Comparison of ENCODE assay signal across 7 mouse cellular contexts in the genomic region with DNA sequence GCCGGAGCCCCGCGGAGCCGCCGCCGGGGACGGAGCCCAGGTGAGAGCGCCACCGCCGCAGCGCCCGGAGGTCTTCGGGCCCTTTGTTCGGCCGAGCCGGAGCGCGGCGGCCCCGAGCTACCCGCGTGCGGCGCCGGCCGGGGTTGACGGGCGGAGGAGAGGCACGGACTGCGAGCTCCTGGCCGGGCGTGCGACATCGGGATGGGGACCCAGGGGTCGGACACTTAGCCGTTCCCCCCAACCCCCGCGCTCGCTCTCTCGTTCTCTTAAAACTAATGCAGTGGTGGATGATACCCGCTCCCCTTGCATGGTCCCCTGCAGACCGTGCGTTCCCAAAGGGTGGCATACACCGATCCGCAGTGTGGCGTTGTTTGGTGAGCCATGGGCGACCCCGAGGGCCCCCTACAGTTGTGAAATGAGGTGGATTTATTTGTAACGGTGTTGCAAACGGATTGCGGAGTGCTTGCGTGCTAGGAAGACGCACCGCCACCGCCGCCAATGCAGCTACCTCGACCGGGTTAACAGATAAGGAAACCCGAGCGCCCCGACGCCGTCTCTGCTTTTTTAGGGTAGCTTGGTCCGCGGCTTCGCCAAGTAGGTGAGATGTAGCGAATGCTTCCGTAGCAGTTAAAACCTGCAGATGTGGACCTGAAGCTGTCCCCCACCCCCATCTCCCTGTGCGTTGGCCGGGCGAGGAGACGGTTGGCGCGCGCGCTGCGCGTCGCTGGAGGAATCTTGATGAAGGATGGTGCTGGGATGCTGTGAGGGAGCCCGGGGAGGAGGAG. TPM values are rescaled to one million over a fixed set of nuclear protein-coding genes. Genes with fewer than 3 reads are reported as not detected.
DNase-seq lines count a peak whose midpoint lies in the region; ATAC-seq lines count a peak whose summit lies in the region.

No protein-coding gene starts in this region.

- H3K4me1 ChIP-seq in intestine, embryonic 16.5 days (ENCODE audit: control insufficient read depth, insufficient read depth, low read length) = peaks cover 13% of the 10 kb centered on the region
- H3K4me1 ChIP-seq in midbrain, embryonic 12.5 days = peaks cover 43% of the 10 kb centered on the region

- under 1% methylated on average over 72 of the region's 80 CpGs for WGBS in intestine, embryonic 16.5 days
- under 1% methylated on average over 80 of the region's 80 CpGs for WGBS in midbrain, embryonic 12.5 days

- H3K27ac ChIP-seq in intestine, embryonic 16.5 days (ENCODE audit: low read length) = peak overlapping the region; percentile 93
- H3K27ac ChIP-seq in midbrain, embryonic 12.5 days (replicated peaks) = peak overlapping the region; percentile 98

- H3K9me3 ChIP-seq in intestine, embryonic 16.5 days (ENCODE audit: control insufficient read depth, low read length) = no peaks in the 10 kb centered on the region
- H3K9me3 ChIP-seq in midbrain, embryonic 12.5 days = no peaks in the 10 kb centered on the region

- intact Hi-C loops in left cerebral cortex, postnatal 4 days (cut with DNase I) = loop anchor here (10.0 kb wide), 2 partner anchors 181 to 251 kb away; no protein-coding TSS in a partner anchor

- no peak for ATAC-seq in intestine, embryonic 16.5 days
- ATAC-seq in midbrain, embryonic 12.5 days (ENCODE audit: low FRiP score, low read depth) = no peak; the same call in 1 of the 2 replicates

- peak overlapping the region; percentile 94 for H3K9ac ChIP-seq in intestine, embryonic 16.5 days (ENCODE audit: low read depth, low read length)
- H3K9ac ChIP-seq in midbrain, embryonic 12.5 days (replicated peaks) = peak overlapping the region; percentile 100

- H3K36me3 ChIP-seq in intestine, embryonic 16.5 days (ENCODE audit: control insufficient read depth, insufficient read depth, low read length) = no peaks in the 10 kb centered on the region
- H3K36me3 ChIP-seq in midbrain, embryonic 12.5 days = no peaks in the 10 kb centered on the region

- peak; percentile 68 for DNase-seq in adrenal gland, postnatal 14 days
- DNase-seq in embryo, embryonic 11 days = peak; percentile 75
- DNase-seq in gastrocnemius, postnatal 25 days = peak; percentile 46
- DNase-seq in left cerebral cortex, postnatal 4 days = peak; percentile 47
- peak; percentile 64 to 70 for DNase-seq in spleen, postnatal 10 days (ENCODE audit: low spot score in 2 of 2)

- peak overlapping the region; percentile 82 for H3K4me3 ChIP-seq in intestine, embryonic 16.5 days (ENCODE audit: low read length)
- H3K4me3 ChIP-seq in midbrain, embryonic 12.5 days = peak overlapping the region; percentile 99

- H3K4me2 ChIP-seq in intestine, embryonic 16.5 days (ENCODE audit: low read depth, low read length) = peak overlapping the region; percentile 92
- peak overlapping the region; percentile 85 for H3K4me2 ChIP-seq in midbrain, embryonic 12.5 days (replicated peaks)

- 0 out of 2 replicates have a peak, but pooled peaks cover 2% of the 10 kb centered on the region for H3K27me3 ChIP-seq in intestine, embryonic 16.5 days (replicated peaks; ENCODE audit: control insufficient read depth, insufficient read depth, low read length)
- H3K27me3 ChIP-seq in midbrain, embryonic 12.5 days = peaks cover 21% of the 10 kb centered on the region

RNA-seq across cellular contexts. Expression of gene Tnrc6c, which starts 1.4 kb away (rescaled TPM):
- 22.7 and 29.5 TPM in 2 replicates for total RNA-seq in adrenal gland, postnatal 14 days (2021)
- total RNA-seq in gastrocnemius, postnatal 25 days (2021) = 10 to 100 TPM; 17.2 to 18.2 TPM
- 6.6 and 6.8 TPM in 2 replicates for polyA plus RNA-seq in intestine, embryonic 16.5 days (2015; fragmentation: Nextera tagmentation; extraction: Ambion mirVana)
- total RNA-seq in left cerebral cortex, postnatal 4 days (2021) = 10 to 100 TPM; 89.8 to 90.7 TPM
- 24.3 and 26.4 TPM in 2 replicates for polyA plus RNA-seq in midbrain, embryonic 12.5 days (2016; fragmentation: Nextera tagmentation; extraction: Ambion mirVana)
